Mouse (Mus musculus) heart, embryonic 13.5 days (tissue): ENCODE results near the gene Olfr556. TPM values are rescaled to one million over a fixed set of nuclear protein-coding genes. Genes with fewer than 3 reads are reported as not detected.
"Not testable (repeated sequence)": the region's sequence is repeated elsewhere in the genome, so short reads cannot be mapped to it uniquely, and the experiment has no call there.

Experiments used
- ATAC-seq: fragments of 200-750 bp; cut with Nextera tagmentation; 2 replicates; pipeline ENCODE4 v1.8.0; 2017; ENCODE audit warnings: moderate TSS enrichment; ENCODE audit not compliant: insufficient number of reproducible peaks, low FRiP score, low TSS enrichment; ENCODE audit errors: extremely low read depth
- H3K27ac ChIP-seq: fragments of 300-500 bp; sonication (generic); replicated peaks from 2 replicates; pipeline ENCODE4 v1.5.1; 2015; ENCODE audit warnings: moderate library complexity, mild to moderate bottlenecking, inconsistent platforms
- H3K27me3 ChIP-seq: fragments of 300-500 bp; sonication (generic); replicated peaks from 2 replicates; pipeline ENCODE4 v1.6.1; 2015; ENCODE audit warnings: mild to moderate bottlenecking, inconsistent platforms
- H3K36me3 ChIP-seq: fragments of 300-500 bp; sonication (generic); 2 replicates; pipeline ENCODE4 v1.6.1; 2015; ENCODE audit warnings: mild to moderate bottlenecking, inconsistent platforms
- H3K4me1 ChIP-seq: fragments of 300-500 bp; sonication (generic); 2 replicates; pipeline ENCODE4 v1.6.1; 2015; ENCODE audit warnings: inconsistent platforms
- H3K4me2 ChIP-seq: fragments of 300-500 bp; sonication (generic); 2 replicates; pipeline ENCODE4 v1.6.1; 2015; ENCODE audit warnings: inconsistent platforms, mild to moderate bottlenecking, moderate library complexity
- H3K4me3 ChIP-seq: fragments of 300-500 bp; sonication (generic); 2 replicates; pipeline ENCODE4 v1.5.1; 2015; ENCODE audit warnings: moderate library complexity, mild to moderate bottlenecking, inconsistent platforms
- H3K9ac ChIP-seq: fragments of 300-500 bp; sonication (generic); 2 replicates; pipeline ENCODE4 v1.6.1; 2015; ENCODE audit warnings: inconsistent platforms, mild to moderate bottlenecking, moderate library complexity
- H3K9me3 ChIP-seq: fragments of 300-500 bp; sonication (generic); 2 replicates; pipeline ENCODE4 v1.6.1; 2016; ENCODE audit warnings: inconsistent platforms
- WGBS: fragments of 180-500 bp; shearing (Covaris S2); methylation state at CpG from one replicate; pipeline ENCODE4 v1.1.7; 2015; ENCODE audit warnings: mixed read lengths; 5-methylcytosine and 5-hydroxymethylcytosine counted together
- polyA plus RNA-seq: library from polyadenylated mRNA; unstranded; fragments of >200 nt; fragmentation: Nextera tagmentation; extraction: Ambion mirVana; gene quantifications from 2 replicates; pipeline ENCODE4 v1.2.1, GENCODE M21; 2015

Olfr556 gene
- polyA plus RNA-seq = not detected in 2 replicates

- 60% methylated on average over 3 of the region's 3 CpGs for WGBS
- no peaks in the 10 kb centered on the region for H3K36me3 ChIP-seq
These were observed at the start of gene Olfr556 for GRCm38 (mm10) chr7:102664599-102664998. TSS of gene Olfr556 (plus strand) at chr7:102664899.

GRCm38 (mm10) chr7:102618118-102618517 lies 46.6 kb upstream of the Olfr556 start, which contains the start of gene Olfr553:
TSS of gene Olfr553 (minus strand) at chr7:102618218.
- Histone ChIP-seq H3K27me3 (no peaks in the 10 kb centered on the region), H3K9me3 (no peaks in the 10 kb centered on the region), H3K4me2 (no peak within 1 kb of the TSS), H3K4me3 (no peak within 1 kb of the TSS), H3K36me3 (no peaks in the 10 kb centered on the region), H3K27ac (no peak within 1 kb of the TSS), H3K9ac (no peak within 1 kb of the TSS), H3K4me1 (no peaks in the 10 kb centered on the region)
- no peak for ATAC-seq

More at GRCm38 (mm10) chr7:102664599-102664998, at the start of gene Olfr556:
- Histone ChIP-seq H3K9ac (no peak within 1 kb of the TSS), H3K27me3 (no peaks in the 10 kb centered on the region), H3K9me3 (no peaks in the 10 kb centered on the region), H3K4me1 (no peaks in the 10 kb centered on the region), H3K4me3 (no peak within 1 kb of the TSS), H3K4me2 (no peak within 1 kb of the TSS), H3K27ac (no peak within 1 kb of the TSS)
- ATAC-seq = no peak

- Histone ChIP-seq H3K9me3 (no peaks in the 10 kb centered on the region), H3K27me3 (no peaks in the 10 kb centered on the region), H3K4me1 (no peaks in the 10 kb centered on the region), H3K4me3 (no peak overlapping the region), H3K36me3 (no peaks in the 10 kb centered on the region), H3K27ac (no peak overlapping the region), H3K9ac (no peak overlapping the region), H3K4me2 (no peak overlapping the region)
- WGBS = 39% methylated on average over 5 of the region's 5 CpGs
- ATAC-seq = no peak
These were observed 45.1 kb upstream of the Olfr556 start for GRCm38 (mm10) chr7:102619608-102620007.

- H3K9ac ChIP-seq, H3K36me3 ChIP-seq, H3K4me3 ChIP-seq, H3K4me1 ChIP-seq, H3K4me2 ChIP-seq, H3K27ac ChIP-seq, H3K27me3 ChIP-seq, H3K9me3 ChIP-seq, ATAC-seq: not testable (repeated sequence)
- WGBS = 73% methylated on average over 19 of the region's 19 CpGs
These were observed 44.3 kb upstream of the Olfr556 start for GRCm38 (mm10) chr7:102620368-102620767.

- H3K9me3 ChIP-seq = no peaks in the 10 kb centered on the region
- 30% methylated on average over 3 of the region's 3 CpGs for WGBS
These were observed 28.0 kb upstream of the Olfr556 start for GRCm38 (mm10) chr7:102636665-102637064.

GRCm38 (mm10) chr7:102638132-102638531 lies 26.6 kb upstream of the Olfr556 start, which contains the start of gene Olfr554:
TSS of gene Olfr554 (plus strand) at chr7:102638432.
- WGBS = 73% methylated on average over 1 of the region's 1 CpGs
- no peaks in the 10 kb centered on the region for H3K4me1 ChIP-seq
- H3K9ac ChIP-seq = no peak within 1 kb of the TSS
- no peaks in the 10 kb centered on the region for H3K36me3 ChIP-seq
- no peak for ATAC-seq
- no peaks in the 10 kb centered on the region for H3K9me3 ChIP-seq
- H3K27me3 ChIP-seq = no peaks in the 10 kb centered on the region
- H3K4me2 ChIP-seq = no peak within 1 kb of the TSS
- H3K4me3 ChIP-seq = no peak within 1 kb of the TSS
- no peak within 1 kb of the TSS for H3K27ac ChIP-seq

More at GRCm38 (mm10) chr7:102636665-102637064, 28.0 kb upstream of the Olfr556 start:
- no peak overlapping the region for H3K9ac ChIP-seq
- no peak for ATAC-seq
- H3K27ac ChIP-seq = no peak overlapping the region
- H3K4me3 ChIP-seq = no peak overlapping the region
- no peak overlapping the region for H3K4me2 ChIP-seq
- no peaks in the 10 kb centered on the region for H3K27me3 ChIP-seq
- no peaks in the 10 kb centered on the region for H3K4me1 ChIP-seq
- no peaks in the 10 kb centered on the region for H3K36me3 ChIP-seq

GRCm38 (mm10) chr7:102644945-102645344 lies 19.8 kb upstream of the Olfr556 start:
- WGBS = 20% methylated on average over 3 of the region's 4 CpGs
- not testable (repeated sequence) for H3K9ac ChIP-seq, ATAC-seq, H3K4me1 ChIP-seq, H3K4me2 ChIP-seq, H3K4me3 ChIP-seq, H3K36me3 ChIP-seq, H3K27me3 ChIP-seq, H3K9me3 ChIP-seq, H3K27ac ChIP-seq

- H3K4me1 ChIP-seq = no peaks in the 10 kb centered on the region
- H3K27me3 ChIP-seq = no peaks in the 10 kb centered on the region
These were observed 6.2 kb upstream of the Olfr556 start, which contains the start of gene Olfr555 for GRCm38 (mm10) chr7:102658523-102658922. TSS of gene Olfr555 (plus strand) at chr7:102658823.

GRCm38 (mm10) chr7:102665378-102665777 lies 679 bp downstream of the Olfr556 start:
- Histone ChIP-seq H3K4me2 (no peak overlapping the region), H3K4me1 (no peaks in the 10 kb centered on the region), H3K9me3 (no peaks in the 10 kb centered on the region), H3K36me3 (no peaks in the 10 kb centered on the region), H3K4me3 (no peak overlapping the region), H3K27me3 (no peaks in the 10 kb centered on the region), H3K27ac (no peak overlapping the region), H3K9ac (no peak overlapping the region)
- WGBS = 34% methylated on average over 2 of the region's 2 CpGs
- ATAC-seq = no peak

More at GRCm38 (mm10) chr7:102658523-102658922, 6.2 kb upstream of the Olfr556 start, which contains the start of gene Olfr555:
- Histone ChIP-seq H3K27ac (no peak within 1 kb of the TSS), H3K9me3 (no peaks in the 10 kb centered on the region), H3K9ac (no peak within 1 kb of the TSS), H3K4me3 (no peak within 1 kb of the TSS), H3K4me2 (no peak within 1 kb of the TSS), H3K36me3 (no peaks in the 10 kb centered on the region)
- no peak for ATAC-seq
- WGBS = 55% methylated on average over 1 of the region's 1 CpGs

- WGBS = 80% methylated on average over 2 of the region's 2 CpGs
- no peak overlapping the region for H3K9ac ChIP-seq
- H3K27ac ChIP-seq = no peak overlapping the region
- no peaks in the 10 kb centered on the region for H3K27me3 ChIP-seq
- H3K36me3 ChIP-seq = peaks cover 23% of the 10 kb centered on the region
- H3K4me3 ChIP-seq = no peak overlapping the region
- H3K4me1 ChIP-seq = peaks cover 8% of the 10 kb centered on the region
- H3K9me3 ChIP-seq = no peaks in the 10 kb centered on the region
- ATAC-seq = no peak
- H3K4me2 ChIP-seq = no peak overlapping the region
These were observed 11.5 kb downstream of the Olfr556 start for GRCm38 (mm10) chr7:102676225-102676624.

GRCm38 (mm10) chr7:102681916-102682315 lies 17.2 kb downstream of the Olfr556 start:
- no peak overlapping the region for H3K27ac ChIP-seq
- H3K4me2 ChIP-seq = no peak overlapping the region
- ATAC-seq = no peak
- H3K36me3 ChIP-seq = peaks cover 43% of the 10 kb centered on the region
- H3K9ac ChIP-seq = no peak overlapping the region
- H3K9me3 ChIP-seq = no peaks in the 10 kb centered on the region
- 48% methylated on average over 1 of the region's 1 CpGs for WGBS
- no peak overlapping the region for H3K4me3 ChIP-seq
- H3K4me1 ChIP-seq = peaks cover 8% of the 10 kb centered on the region
- H3K27me3 ChIP-seq = no peaks in the 10 kb centered on the region

GRCm38 (mm10) chr7:102686944-102687501 lies 22.3 kb downstream of the Olfr556 start, which contains the start of gene Trim68:
TSS of gene Trim68 (minus strand) at chr7:102687327.
- H3K9ac ChIP-seq = peak within 1 kb of the TSS; percentile 87
- no peaks in the 10 kb centered on the region for H3K27me3 ChIP-seq
- WGBS = under 1% methylated on average over 39 of the region's 40 CpGs
- peak; percentile 96 for ATAC-seq
- peak within 1 kb of the TSS; percentile 70 for H3K4me3 ChIP-seq
- peak within 1 kb of the TSS; percentile 75 for H3K4me2 ChIP-seq
- peaks cover 4% of the 10 kb centered on the region; the same call in 1 of the 2 replicates for H3K4me1 ChIP-seq
- H3K27ac ChIP-seq = peak within 1 kb of the TSS; percentile 85
- no peaks in the 10 kb centered on the region for H3K9me3 ChIP-seq
- peaks cover 16% of the 10 kb centered on the region for H3K36me3 ChIP-seq
